Mouse (Mus musculus) forebrain, embryonic 15.5 days (tissue): Measurements from ENCODE around the gene 4930415O20Rik. TPM values are rescaled to one million over a fixed set of nuclear protein-coding genes. Genes with fewer than 3 reads are reported as not detected.

Experiments
- ATAC-seq: fragments of 200-750 bp; cut with Nextera tagmentation; replicated peaks from 2 replicates; pipeline ENCODE4 v1.8.0; 2017; ENCODE audit warnings: mild to moderate bottlenecking, moderate TSS enrichment, moderate library complexity
- H3K27ac ChIP-seq: fragments of 300-500 bp; sonication (generic); replicated peaks from 2 replicates; pipeline ENCODE4 v1.5.1; 2015; ENCODE audit warnings: mild to moderate bottlenecking, inconsistent platforms
- H3K27me3 ChIP-seq: fragments of 300-500 bp; sonication (generic); 2 replicates; pipeline ENCODE4 v1.6.1; 2015; ENCODE audit warnings: inconsistent platforms
- H3K36me3 ChIP-seq: fragments of 300-500 bp; sonication (generic); 2 replicates; pipeline ENCODE4 v1.6.1; 2015; ENCODE audit warnings: mild to moderate bottlenecking, inconsistent platforms
- H3K4me1 ChIP-seq: fragments of 300-500 bp; sonication (generic); 2 replicates; pipeline ENCODE4 v1.6.1; 2015; ENCODE audit warnings: inconsistent platforms
- H3K4me2 ChIP-seq: fragments of 300-500 bp; sonication (generic); replicated peaks from 2 replicates; pipeline ENCODE4 v1.6.1; 2015; ENCODE audit warnings: mild to moderate bottlenecking, inconsistent platforms
- H3K4me3 ChIP-seq: fragments of 300-500 bp; sonication (generic); 2 replicates; pipeline ENCODE4 v1.5.1; 2015; ENCODE audit warnings: mild to moderate bottlenecking, inconsistent platforms
- H3K9ac ChIP-seq: fragments of 300-500 bp; sonication (generic); replicated peaks from 2 replicates; pipeline ENCODE4 v1.6.1; 2015; ENCODE audit warnings: mild to moderate bottlenecking, inconsistent platforms
- H3K9me3 ChIP-seq: fragments of 300-500 bp; sonication (generic); 2 replicates; pipeline ENCODE4 v1.6.1; 2016; ENCODE audit warnings: inconsistent platforms
- WGBS: fragments of 180-500 bp; shearing (Covaris S2); methylation state at CpG from one replicate; pipeline ENCODE4 v1.1.7; 2015; ENCODE audit warnings: mixed read lengths; 5-methylcytosine and 5-hydroxymethylcytosine counted together
- polyA plus RNA-seq: library from polyadenylated mRNA; unstranded; fragments of >200 nt; fragmentation: Nextera tagmentation; extraction: Ambion mirVana; gene quantifications from 2 replicates; pipeline ENCODE4 v1.2.1, GENCODE M21; 2015

Gene 4930415O20Rik
- polyA plus RNA-seq, 1 experiment from 2014 or later = 0.56 TPM

GRCm38 (mm10) chr15:98626078-98626477 lies 55.3 kb downstream of the 4930415O20Rik start:
- H3K4me2 ChIP-seq = no peak overlapping the region
- peaks cover 11% of the 10 kb centered on the region; the same call in 1 of the 2 replicates for H3K27me3 ChIP-seq
- no peak overlapping the region for H3K9ac ChIP-seq
- no peaks in the 10 kb centered on the region for H3K36me3 ChIP-seq
- H3K4me3 ChIP-seq = no peak overlapping the region
- H3K27ac ChIP-seq = no peak overlapping the region
- H3K9me3 ChIP-seq = no peaks in the 10 kb centered on the region
- no peak for ATAC-seq
- 18% methylated on average over 8 of the region's 8 CpGs for WGBS
- peaks cover 11% of the 10 kb centered on the region for H3K4me1 ChIP-seq

GRCm38 (mm10) chr15:98626487-98627212 lies 55.8 kb downstream of the 4930415O20Rik start:
- ATAC-seq = no peak
- no peaks in the 10 kb centered on the region for H3K9me3 ChIP-seq
- H3K4me3 ChIP-seq = no peak overlapping the region
- H3K36me3 ChIP-seq = no peaks in the 10 kb centered on the region
- no peak overlapping the region for H3K4me2 ChIP-seq
- H3K4me1 ChIP-seq = peaks cover 16% of the 10 kb centered on the region
- no peak overlapping the region for H3K9ac ChIP-seq
- peaks cover 11% of the 10 kb centered on the region; the same call in 1 of the 2 replicates for H3K27me3 ChIP-seq
- H3K27ac ChIP-seq = no peak overlapping the region
- 78% methylated on average over 7 of the region's 7 CpGs for WGBS

- Histone ChIP-seq H3K4me3 (peak overlapping the region; percentile 13; the same call in 1 of the 2 replicates), H3K9ac (peak overlapping the region; percentile 12; the same call in 1 of the 2 replicates), H3K36me3 (no peaks in the 10 kb centered on the region), H3K4me1 (peaks cover 37% of the 10 kb centered on the region), H3K27ac (peak overlapping the region; percentile 34; the same call in 1 of the 2 replicates), H3K9me3 (no peaks in the 10 kb centered on the region), H3K27me3 (peaks cover 11% of the 10 kb centered on the region; the same call in 1 of the 2 replicates), H3K4me2 (peak overlapping the region; percentile 32)
- ATAC-seq = no peak
- 9% methylated on average over 20 of the region's 20 CpGs for WGBS
These were observed 57.9 kb downstream of the 4930415O20Rik start for GRCm38 (mm10) chr15:98628589-98629254.

GRCm38 (mm10) chr15:98629464-98629863 lies 58.7 kb downstream of the 4930415O20Rik start:
- ATAC-seq = no peak
- Histone ChIP-seq H3K9me3 (no peaks in the 10 kb centered on the region), H3K4me3 (no peak overlapping the region), H3K4me2 (0 out of 2 replicates have a peak overlapping the region, but pooled peaks have one; percentile 32), H3K27ac (no peak overlapping the region), H3K9ac (0 out of 2 replicates have a peak overlapping the region, but pooled peaks have one; percentile 1), H3K4me1 (peaks cover 40% of the 10 kb centered on the region), H3K27me3 (peaks cover 11% of the 10 kb centered on the region; the same call in 1 of the 2 replicates), H3K36me3 (no peaks in the 10 kb centered on the region)
- 60% methylated on average over 6 of the region's 6 CpGs for WGBS

GRCm38 (mm10) chr15:98630540-98630939 lies 59.7 kb downstream of the 4930415O20Rik start, which contains the start of gene Cacnb3:
Gene Cacnb3, plus strand, starts transcription at chr15:98630840.
- peaks cover 41% of the 10 kb centered on the region for H3K4me1 ChIP-seq
- H3K4me3 ChIP-seq = peak within 1 kb of the TSS; percentile 76
- H3K4me2 ChIP-seq = peak within 1 kb of the TSS; percentile 86
- no peaks in the 10 kb centered on the region for H3K9me3 ChIP-seq
- 46% methylated on average over 4 of the region's 4 CpGs for WGBS
- no peaks in the 10 kb centered on the region for H3K36me3 ChIP-seq
- H3K27me3 ChIP-seq = peaks cover 11% of the 10 kb centered on the region; the same call in 1 of the 2 replicates
- H3K9ac ChIP-seq = peak within 1 kb of the TSS; percentile 91; the same call in 1 of the 2 replicates
- no peak for ATAC-seq
- H3K27ac ChIP-seq = peak within 1 kb of the TSS; percentile 98

- under 1% methylated on average over 18 of the region's 18 CpGs for WGBS
- Histone ChIP-seq H3K9ac (peak overlapping the region; percentile 91; the same call in 1 of the 2 replicates), H3K9me3 (no peaks in the 10 kb centered on the region), H3K27ac (peak overlapping the region; percentile 98), H3K4me1 (peaks cover 50% of the 10 kb centered on the region), H3K4me3 (peak overlapping the region; percentile 76), H3K4me2 (peak overlapping the region; percentile 86), H3K36me3 (no peaks in the 10 kb centered on the region), H3K27me3 (peaks cover 11% of the 10 kb centered on the region; the same call in 1 of the 2 replicates)
- 0 out of 2 replicates have a peak, but pooled peaks have one; percentile 3 for ATAC-seq
These were observed 60.7 kb downstream of the 4930415O20Rik start for GRCm38 (mm10) chr15:98631493-98631892.

GRCm38 (mm10) chr15:98632107-98632744 lies 61.4 kb downstream of the 4930415O20Rik start:
- H3K27ac ChIP-seq = peak overlapping the region; percentile 98
- peak overlapping the region; percentile 86 for H3K4me2 ChIP-seq
- WGBS = 1% methylated on average over 25 of the region's 25 CpGs
- H3K9me3 ChIP-seq = no peaks in the 10 kb centered on the region
- peaks cover 58% of the 10 kb centered on the region for H3K4me1 ChIP-seq
- peak overlapping the region; percentile 76 for H3K4me3 ChIP-seq
- H3K36me3 ChIP-seq = no peaks in the 10 kb centered on the region
- ATAC-seq = peak; percentile 62
- H3K27me3 ChIP-seq = peaks cover 11% of the 10 kb centered on the region; the same call in 1 of the 2 replicates
- H3K9ac ChIP-seq = peak overlapping the region; percentile 91

- H3K9me3 ChIP-seq = no peaks in the 10 kb centered on the region
- H3K4me3 ChIP-seq = peak overlapping the region; percentile 76
- H3K4me1 ChIP-seq = peaks cover 64% of the 10 kb centered on the region
- peaks cover 11% of the 10 kb centered on the region; the same call in 1 of the 2 replicates for H3K27me3 ChIP-seq
- ATAC-seq = no peak
- peaks cover 3% of the 10 kb centered on the region; the same call in 1 of the 2 replicates for H3K36me3 ChIP-seq
- peak overlapping the region; percentile 98 for H3K27ac ChIP-seq
- peak overlapping the region; percentile 86 for H3K4me2 ChIP-seq
- WGBS = 2% methylated on average over 4 of the region's 4 CpGs
- peak overlapping the region; percentile 91 for H3K9ac ChIP-seq
These were observed 62.1 kb downstream of the 4930415O20Rik start for GRCm38 (mm10) chr15:98632921-98633320.

- peak overlapping the region; percentile 91 for H3K9ac ChIP-seq
- peak overlapping the region; percentile 98 for H3K27ac ChIP-seq
- peaks cover 57% of the 10 kb centered on the region for H3K4me1 ChIP-seq
- WGBS = under 1% methylated on average over 25 of the region's 25 CpGs
- peak overlapping the region; percentile 86 for H3K4me2 ChIP-seq
- no peaks in the 10 kb centered on the region for H3K9me3 ChIP-seq
- peak overlapping the region; percentile 76 for H3K4me3 ChIP-seq
- peaks cover 3% of the 10 kb centered on the region; the same call in 1 of the 2 replicates for H3K36me3 ChIP-seq
- peaks cover 9% of the 10 kb centered on the region; the same call in 1 of the 2 replicates for H3K27me3 ChIP-seq
- ATAC-seq = peak; percentile 12; the same call in 1 of the 2 replicates
These were observed 63.1 kb downstream of the 4930415O20Rik start for GRCm38 (mm10) chr15:98633822-98634470.

- H3K9ac ChIP-seq = peak overlapping the region; percentile 91
- peak overlapping the region; percentile 76 for H3K4me3 ChIP-seq
- peaks cover 8% of the 10 kb centered on the region for H3K36me3 ChIP-seq
- H3K27me3 ChIP-seq = peaks cover 3% of the 10 kb centered on the region; the same call in 1 of the 2 replicates
- WGBS = under 1% methylated on average over 51 of the region's 65 CpGs
- H3K4me1 ChIP-seq = peaks cover 54% of the 10 kb centered on the region
- peak; percentile 76 for ATAC-seq
- H3K27ac ChIP-seq = peak overlapping the region; percentile 98
- peak overlapping the region; percentile 86 for H3K4me2 ChIP-seq
- H3K9me3 ChIP-seq = no peaks in the 10 kb centered on the region
These were observed 63.8 kb downstream of the 4930415O20Rik start for GRCm38 (mm10) chr15:98634541-98635081.
